Mouse (Mus musculus) right cerebral cortex, postnatal 14 days (tissue): Measurements from ENCODE around the gene Art2b.
A peak's percentile ranks its signal among the peaks of the same experiment; 100 is the strongest.
"Not testable (repeated sequence)": the region's sequence is repeated elsewhere in the genome, so short reads cannot be mapped to it uniquely, and the experiment has no call there.

Experiments
- DNase-seq: peaks from one replicate; pipeline ENCODE4 v3.0.0; 2022

The Art2b gene

DNA sequence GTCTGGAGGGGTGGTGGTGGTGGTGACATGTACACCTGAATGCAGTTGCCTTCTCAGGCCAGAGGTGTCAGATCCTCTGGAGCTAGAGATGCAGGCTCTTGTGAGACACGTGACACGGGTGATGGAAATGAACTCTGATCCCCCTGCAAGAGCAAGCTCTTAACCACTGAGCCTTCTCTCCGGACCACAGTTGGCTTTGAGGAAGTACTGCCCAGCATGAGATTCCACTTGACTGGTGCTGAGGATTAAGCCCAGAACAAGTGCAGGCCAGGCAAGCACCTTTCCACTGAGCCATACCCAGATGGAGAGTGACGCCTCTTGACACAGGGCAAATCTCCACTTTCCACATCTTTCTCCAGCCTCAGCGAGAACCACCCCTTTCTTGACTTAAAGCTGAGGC is 26.0 kb downstream of the Art2b start:
- DNase-seq = not testable (repeated sequence)

GRCm38 (mm10) chr7:101557391-101557790 is 28.0 kb downstream of the Art2b start:
- no peak for DNase-seq

DNA sequence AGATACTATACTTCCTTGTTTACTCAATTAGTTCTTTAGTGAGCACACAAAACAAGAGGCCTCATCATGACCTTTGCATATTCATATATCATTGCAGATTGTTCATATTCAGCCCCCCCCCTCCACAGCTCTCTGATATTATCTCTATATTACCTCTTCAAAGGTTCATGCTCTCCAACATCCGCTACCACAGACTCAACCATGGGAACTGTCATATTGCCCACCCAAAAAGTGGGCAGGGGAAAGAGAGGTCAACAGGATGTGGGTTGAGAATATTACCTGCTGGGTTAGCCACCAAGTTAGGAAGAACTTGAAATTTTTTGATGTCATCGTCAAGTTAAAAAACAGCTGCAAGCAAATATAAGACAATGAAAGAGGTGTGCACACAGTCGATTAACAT is 29.9 kb downstream of the Art2b start:
- not testable (repeated sequence) for DNase-seq

DNA sequence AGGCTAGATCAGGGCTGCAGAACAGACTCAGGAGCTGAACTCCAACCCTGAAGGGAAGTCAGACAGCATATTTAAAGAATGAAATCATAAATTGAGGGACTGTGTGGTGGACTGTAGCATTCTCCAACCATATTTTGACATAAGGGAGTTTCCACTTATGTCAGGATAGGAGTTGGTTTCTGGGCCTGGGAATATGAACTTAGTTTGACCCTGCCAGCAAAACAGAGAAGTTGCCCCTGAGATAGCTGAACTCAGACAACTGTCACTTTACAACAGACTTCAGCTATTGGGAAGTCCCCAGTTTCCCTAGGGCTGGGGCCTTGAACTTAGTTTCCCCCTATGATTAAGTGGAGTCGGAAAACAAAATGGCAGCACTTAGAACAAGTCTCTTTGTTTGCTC is 33.9 kb downstream of the Art2b start:
- DNase-seq = no peak

DNA sequence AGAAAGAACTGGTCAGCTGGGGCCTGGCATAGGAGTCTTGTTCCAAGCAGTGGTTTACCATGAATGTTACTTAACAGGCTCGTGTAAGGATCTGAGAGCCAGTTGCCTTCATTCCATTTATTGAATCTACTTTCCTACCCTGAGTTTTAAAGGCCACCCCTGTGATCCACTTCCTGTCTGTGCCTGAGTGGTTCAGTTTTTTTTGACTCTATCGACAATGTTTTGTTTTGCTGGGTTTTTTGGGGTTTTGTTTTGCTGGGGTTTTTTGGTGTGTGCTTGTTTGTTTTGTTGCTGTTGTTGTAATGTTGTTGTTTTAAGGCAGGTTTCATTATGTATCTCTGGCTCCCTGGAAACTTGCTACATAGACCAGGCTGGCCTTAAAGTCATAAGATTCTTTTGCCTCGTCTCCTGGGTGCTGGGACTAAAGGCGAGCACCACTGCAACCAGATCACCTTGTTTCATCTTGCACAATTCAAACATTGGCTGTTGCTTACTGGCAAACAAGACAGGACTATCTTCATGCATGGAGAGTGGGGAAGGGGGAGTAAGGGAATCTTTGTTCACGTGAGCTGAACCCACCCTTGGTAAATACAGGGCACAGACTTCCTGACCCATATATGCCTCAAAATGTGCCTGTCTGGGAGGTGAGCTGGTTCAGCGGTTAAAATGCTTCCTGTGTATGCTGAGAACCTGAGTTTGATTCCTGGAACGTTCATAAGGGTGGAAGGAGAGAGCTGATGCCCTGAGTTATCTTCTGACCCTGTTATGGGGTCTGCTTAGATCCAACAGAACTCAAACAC is 34.5 kb downstream of the Art2b start:
- DNase-seq = no peak

GRCm38 (mm10) chr7:101549266-101549665 is 36.1 kb downstream of the Art2b start:
- DNase-seq = no peak

DNA sequence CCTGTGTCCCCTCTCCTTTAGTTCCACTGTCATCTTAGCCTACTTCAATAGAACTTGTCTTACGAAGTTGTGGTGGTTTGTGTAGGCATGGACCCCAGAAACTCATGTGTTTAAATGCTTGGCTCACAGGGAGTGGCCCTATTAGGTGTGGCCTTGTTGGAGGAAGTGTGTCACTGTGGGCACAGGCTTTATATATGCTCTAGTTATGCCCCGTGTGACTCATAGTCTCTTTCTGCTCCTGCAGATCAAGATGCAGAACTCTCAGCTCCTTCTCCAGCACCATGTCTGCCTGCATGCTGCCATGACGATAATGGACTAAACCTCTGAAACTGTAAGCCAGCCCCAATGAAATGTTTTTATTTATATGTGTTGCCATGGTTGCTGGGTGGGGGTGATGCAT is 37.7 kb downstream of the Art2b start:
- DNase-seq = no peak

DNA sequence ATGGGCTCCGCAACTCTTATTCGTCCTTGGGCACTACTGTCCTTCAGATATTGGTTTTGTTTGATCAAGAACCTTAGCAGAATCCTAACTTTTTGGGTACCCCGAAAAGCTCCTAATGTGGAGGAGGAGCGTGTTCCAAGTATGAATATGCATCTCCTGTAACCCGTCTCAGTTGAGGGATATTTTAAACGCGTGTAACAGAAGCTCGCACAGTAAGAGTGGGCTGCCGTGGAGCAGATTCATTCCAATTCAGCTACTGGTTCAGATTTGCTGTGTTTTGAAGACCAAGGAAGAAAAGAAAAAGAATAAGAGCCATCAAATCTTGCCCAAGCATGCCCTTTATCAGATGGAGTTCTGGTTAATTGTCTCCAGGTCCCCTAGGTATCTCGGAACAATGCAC is 43.7 kb downstream of the Art2b start:
- DNase-seq = no peak

- peak; percentile 84 for DNase-seq
Observed at GRCm38 (mm10) chr7:101541132-101541531, 44.3 kb downstream of the Art2b start.

DNA sequence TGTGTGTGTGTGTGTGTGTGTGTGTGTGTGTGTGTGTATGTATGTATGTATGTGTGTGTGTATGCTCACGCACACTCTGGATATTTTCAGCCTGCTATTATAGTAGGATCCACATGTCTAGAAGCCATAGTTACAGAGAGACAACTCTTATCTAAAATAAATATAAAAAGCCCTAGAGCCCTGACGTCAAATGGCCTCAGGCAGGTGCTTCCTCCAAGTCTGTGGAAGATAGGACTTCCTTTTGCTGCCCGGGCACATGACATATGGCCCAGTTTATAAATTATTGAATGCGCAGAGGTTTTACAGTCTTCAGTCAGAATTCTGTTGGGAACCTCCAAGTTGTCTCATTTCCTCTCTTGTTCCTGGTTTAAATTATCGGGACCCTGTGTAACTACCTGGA is 44.7 kb downstream of the Art2b start:
- DNase-seq = no peak

DNA sequence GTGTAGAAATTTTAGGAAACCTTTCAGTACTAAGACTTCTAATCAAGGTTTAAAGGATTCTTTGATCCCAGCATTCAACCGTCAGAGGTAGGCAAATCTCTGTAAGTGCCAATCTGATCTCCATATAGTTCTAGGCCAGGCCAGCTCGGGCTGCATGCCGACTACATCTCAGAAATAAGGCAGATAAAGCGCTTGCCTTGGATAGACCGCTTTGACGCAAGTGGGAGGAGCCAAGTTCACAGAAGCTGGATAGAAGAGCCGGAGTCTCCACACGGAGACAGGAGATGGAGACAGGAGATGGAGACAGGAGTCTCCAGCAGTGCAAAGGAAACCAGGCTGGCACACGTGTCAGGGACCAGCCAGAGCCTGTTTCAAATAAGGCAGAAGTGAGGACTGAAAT is 45.6 kb downstream of the Art2b start:
- DNase-seq = no peak

GRCm38 (mm10) chr7:101538141-101538933 is 47.1 kb downstream of the Art2b start:
- peak; percentile 57 for DNase-seq

GRCm38 (mm10) chr7:101537541-101537940 is 47.9 kb downstream of the Art2b start:
- DNase-seq = no peak

GRCm38 (mm10) chr7:101535517-101535916 is 49.9 kb downstream of the Art2b start:
- DNase-seq = no peak

- no peak for DNase-seq
Observed at GRCm38 (mm10) chr7:101535102-101535501, 50.3 kb downstream of the Art2b start.

DNA sequence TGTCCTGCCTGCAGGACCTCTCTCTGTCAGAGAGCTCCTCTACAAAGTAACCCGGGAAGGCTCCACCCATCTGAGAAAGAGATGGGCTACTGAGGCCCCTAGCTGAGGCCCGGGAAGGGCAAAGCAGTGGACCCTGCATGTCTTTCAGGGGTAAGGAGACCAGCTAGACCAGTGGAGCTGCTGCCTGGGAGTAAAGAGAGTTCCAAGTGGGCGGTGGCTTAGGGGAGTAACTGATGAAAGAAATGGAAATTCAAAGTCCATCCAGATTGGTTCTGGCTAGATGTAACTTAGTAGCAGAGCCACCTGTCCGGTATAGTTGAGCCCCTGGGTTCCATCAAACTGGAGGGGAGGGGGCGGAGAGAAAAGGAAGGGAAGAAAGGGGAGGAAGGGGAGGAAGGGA is 51.0 kb downstream of the Art2b start:
- DNase-seq = no peak
